Comparison of ENCODE assay signal across 8 mouse cellular contexts in genomic region chr10:128378462-128378861, GRCm38 (mm10). TPM values are rescaled to one million over a fixed set of nuclear protein-coding genes. Genes with fewer than 3 reads are reported as not detected.
DNase-seq lines count a peak whose midpoint lies in the region; ATAC-seq and TF ChIP-seq lines count a peak whose summit lies in the region.

No protein-coding gene starts in this region.

- H3K9ac ChIP-seq in kidney, embryonic 16.5 days (replicated peaks; ENCODE audit: low read length) = peak overlapping the region; percentile 100
- no peak overlapping the region; the same call in 1 of the 2 replicates for H3K9ac ChIP-seq in hindbrain, embryonic 11.5 days (ENCODE audit: low read depth, low read length)
- peak overlapping the region; percentile 86 for H3K9ac ChIP-seq in midbrain, embryonic 15.5 days

- no peak for TF ChIP-seq CTCF in kidney, adult 2 months (conservative IDR thresholded peaks at IDR 0.05; ENCODE audit: insufficient read depth, insufficient read length, low read depth, low read length)
- TF ChIP-seq CTCF in cortical plate, adult 2 months (IDR thresholded peaks at IDR 0.05; ENCODE audit: extremely low read depth, insufficient read depth, low read length) = no peak

- peaks cover 39% of the 10 kb centered on the region for H3K36me3 ChIP-seq in kidney, embryonic 16.5 days (ENCODE audit: insufficient read depth, low read length)
- H3K36me3 ChIP-seq in kidney, adult 2 months (ENCODE audit: control insufficient read depth, insufficient read depth, low read length) = peaks cover 2% of the 10 kb centered on the region; the same call in 1 of the 2 replicates
- H3K36me3 ChIP-seq in hindbrain, embryonic 11.5 days (ENCODE audit: control insufficient read depth, insufficient read depth, low read length) = peaks cover 13% of the 10 kb centered on the region
- H3K36me3 ChIP-seq in midbrain, embryonic 15.5 days (replicated peaks) = peaks cover 28% of the 10 kb centered on the region

- DNase-seq in kidney, adult 2 months = no peak
- DNase-seq in hindbrain, embryonic 11.5 days (ENCODE audit: low spot score) = no peak
- no peak for DNase-seq in embryo, embryonic 11 days
- no peak for DNase-seq in spleen, postnatal 36 days (ENCODE audit: low spot score in 2 of 2)
- no peak for DNase-seq in natural killer cell, adult 2 months (ENCODE audit: low spot score in 2 of 2)

- 0 out of 2 replicates have a peak, but pooled peaks cover 5% of the 10 kb centered on the region for H3K9me3 ChIP-seq in kidney, embryonic 16.5 days (ENCODE audit: low read length)
- no peaks in the 10 kb centered on the region for H3K9me3 ChIP-seq in hindbrain, embryonic 11.5 days (ENCODE audit: control insufficient read depth, low read length)
- no peaks in the 10 kb centered on the region for H3K9me3 ChIP-seq in midbrain, embryonic 15.5 days

- H3K27me3 ChIP-seq in kidney, embryonic 16.5 days (ENCODE audit: insufficient read depth, low read length) = no peaks in the 10 kb centered on the region
- no peaks in the 10 kb centered on the region for H3K27me3 ChIP-seq in kidney, adult 2 months (replicated peaks; ENCODE audit: control insufficient read depth, insufficient read depth, low read length)
- no peaks in the 10 kb centered on the region for H3K27me3 ChIP-seq in hindbrain, embryonic 11.5 days (ENCODE audit: control insufficient read depth, insufficient read depth, low read length)
- no peaks in the 10 kb centered on the region for H3K27me3 ChIP-seq in midbrain, embryonic 15.5 days (replicated peaks)

- H3K4me2 ChIP-seq in kidney, embryonic 16.5 days (replicated peaks; ENCODE audit: low read depth, low read length) = peak overlapping the region; percentile 89
- H3K4me2 ChIP-seq in hindbrain, embryonic 11.5 days (replicated peaks; ENCODE audit: low read depth, low read length) = peak overlapping the region; percentile 81
- H3K4me2 ChIP-seq in midbrain, embryonic 15.5 days = peak overlapping the region; percentile 71

- no peak overlapping the region for H3K4me3 ChIP-seq in kidney, embryonic 16.5 days (ENCODE audit: low read length)
- H3K4me3 ChIP-seq in kidney, adult 2 months (ENCODE audit: insufficient read depth, low read depth, low read length) = no peak overlapping the region
- peak overlapping the region; percentile 88 for H3K4me3 ChIP-seq in cortical plate, adult 2 months (ENCODE audit: insufficient read depth, low read length)
- peak overlapping the region; percentile 99; the same call in 1 of the 2 replicates for H3K4me3 ChIP-seq in hindbrain, embryonic 11.5 days (ENCODE audit: low read depth, low read length)
- H3K4me3 ChIP-seq in midbrain, embryonic 15.5 days = peak overlapping the region; percentile 70

- 60% methylated on average over 2 of the region's 3 CpGs for WGBS in kidney, embryonic 16.5 days
- 65% methylated on average over 3 of the region's 3 CpGs for WGBS in kidney, adult 2 months
- WGBS in hindbrain, embryonic 11.5 days = 78% methylated on average over 3 of the region's 3 CpGs
- WGBS in midbrain, embryonic 15.5 days = 44% methylated on average over 3 of the region's 3 CpGs

- no peak for ATAC-seq in kidney, embryonic 16.5 days (ENCODE audit: low FRiP score, low TSS enrichment)
- ATAC-seq in hindbrain, embryonic 11.5 days (ENCODE audit: low FRiP score) = no peak
- ATAC-seq in midbrain, embryonic 15.5 days (replicated peaks) = no peak

- TF ChIP-seq POLR2A in kidney, adult 2 months (IDR thresholded peaks at IDR 0.05; ENCODE audit: low read depth, low read length) = no peak
- no peak for TF ChIP-seq POLR2A in cortical plate, adult 2 months (IDR thresholded peaks at IDR 0.05; ENCODE audit: extremely low read depth, insufficient read depth, low read length)

- H3K27ac ChIP-seq in kidney, embryonic 16.5 days (ENCODE audit: low read length) = no peak overlapping the region
- H3K27ac ChIP-seq in kidney, adult 2 months (ENCODE audit: insufficient read depth, low read depth, low read length) = no peak overlapping the region
- peak overlapping the region; percentile 68; the same call in 1 of the 2 replicates for H3K27ac ChIP-seq in cortical plate, adult 2 months (ENCODE audit: insufficient read depth, low read length)
- no peak overlapping the region for H3K27ac ChIP-seq in hindbrain, embryonic 11.5 days (ENCODE audit: low read depth, low read length)
- H3K27ac ChIP-seq in midbrain, embryonic 15.5 days = peak overlapping the region; percentile 97; the same call in 1 of the 2 replicates

- H3K4me1 ChIP-seq in kidney, embryonic 16.5 days (ENCODE audit: insufficient read depth, low read length) = peaks cover 23% of the 10 kb centered on the region
- peaks cover 12% of the 10 kb centered on the region for H3K4me1 ChIP-seq in kidney, adult 2 months (ENCODE audit: control insufficient read depth, insufficient read depth, low read length)
- peaks cover 6% of the 10 kb centered on the region for H3K4me1 ChIP-seq in cortical plate, adult 2 months (ENCODE audit: control insufficient read depth, insufficient read depth, low read length)
- peaks cover 2% of the 10 kb centered on the region; the same call in 1 of the 2 replicates for H3K4me1 ChIP-seq in hindbrain, embryonic 11.5 days (replicated peaks; ENCODE audit: control insufficient read depth, insufficient read depth, low read length)
- H3K4me1 ChIP-seq in midbrain, embryonic 15.5 days = peaks cover 27% of the 10 kb centered on the region

RNA-seq across cellular contexts. Expression of gene Ankrd52, which starts 1.5 kb away (rescaled TPM):
- polyA plus RNA-seq in kidney, embryonic 16.5 days (2015; fragmentation: Nextera tagmentation; extraction: Ambion mirVana) = 11.9 and 12.8 TPM in 2 replicates
- 21.5 and 22.5 TPM in 2 replicates for polyA plus RNA-seq in kidney, adult 2 months (2012; rRNA removed)
- polyA plus RNA-seq in cortical plate, adult 2 months (2012; rRNA removed) = 30.0 and 30.4 TPM in 2 replicates
- polyA plus RNA-seq in hindbrain, embryonic 11.5 days (2014; fragmentation: Nextera tagmentation; extraction: Ambion mirVana) = 9.5 and 12.3 TPM in 2 replicates
- polyA plus RNA-seq in midbrain, embryonic 15.5 days (2015; fragmentation: Nextera tagmentation; extraction: Ambion mirVana) = 15.0 and 15.6 TPM in 2 replicates

RNA-seq across cellular contexts. Expression of gene Coq10a, which starts 9.7 kb away (rescaled TPM):
- 4.1 and 10.9 TPM in 2 replicates for polyA plus RNA-seq in kidney, embryonic 16.5 days (2015; fragmentation: Nextera tagmentation; extraction: Ambion mirVana)
- 58.7 and 72.3 TPM in 2 replicates for polyA plus RNA-seq in kidney, adult 2 months (2012; rRNA removed)
- 101 and 103 TPM in 2 replicates for polyA plus RNA-seq in cortical plate, adult 2 months (2012; rRNA removed)
- polyA plus RNA-seq in hindbrain, embryonic 11.5 days (2014; fragmentation: Nextera tagmentation; extraction: Ambion mirVana) = 23.8 and 24.5 TPM in 2 replicates
- polyA plus RNA-seq in midbrain, embryonic 15.5 days (2015; fragmentation: Nextera tagmentation; extraction: Ambion mirVana) = 42.6 and 44.2 TPM in 2 replicates

RNA-seq across cellular contexts. Expression of gene Slc39a5, which starts 22.6 kb away (rescaled TPM):
- 69.0 and 75.1 TPM in 2 replicates for polyA plus RNA-seq in kidney, embryonic 16.5 days (2015; fragmentation: Nextera tagmentation; extraction: Ambion mirVana)
- polyA plus RNA-seq in kidney, adult 2 months (2012; rRNA removed) = 114 and 137 TPM in 2 replicates
- 0.51 and 0.73 TPM in 2 replicates for polyA plus RNA-seq in cortical plate, adult 2 months (2012; rRNA removed)
- polyA plus RNA-seq in hindbrain, embryonic 11.5 days (2014; fragmentation: Nextera tagmentation; extraction: Ambion mirVana) = not detected in 2 replicates
- polyA plus RNA-seq in midbrain, embryonic 15.5 days (2015; fragmentation: Nextera tagmentation; extraction: Ambion mirVana) = not detected in 2 replicates

RNA-seq across cellular contexts. Expression of gene Nabp2, which starts 32.8 kb away (rescaled TPM):
- polyA plus RNA-seq in kidney, embryonic 16.5 days (2015; fragmentation: Nextera tagmentation; extraction: Ambion mirVana) = 81.7 and 94.8 TPM in 2 replicates
- polyA plus RNA-seq in kidney, adult 2 months (2012; rRNA removed) = 33.2 and 37.8 TPM in 2 replicates
- 79.4 and 83.4 TPM in 2 replicates for polyA plus RNA-seq in cortical plate, adult 2 months (2012; rRNA removed)
- 125 and 130 TPM in 2 replicates for polyA plus RNA-seq in hindbrain, embryonic 11.5 days (2014; fragmentation: Nextera tagmentation; extraction: Ambion mirVana)
- 146 and 147 TPM in 2 replicates for polyA plus RNA-seq in midbrain, embryonic 15.5 days (2015; fragmentation: Nextera tagmentation; extraction: Ambion mirVana)

RNA-seq across cellular contexts. Expression of gene Rnf41, which starts 33.0 kb away (rescaled TPM):
- 52.5 and 52.6 TPM in 2 replicates for polyA plus RNA-seq in kidney, embryonic 16.5 days (2015; fragmentation: Nextera tagmentation; extraction: Ambion mirVana)
- 19.5 and 19.6 TPM in 2 replicates for polyA plus RNA-seq in kidney, adult 2 months (2012; rRNA removed)
- 78.2 and 78.5 TPM in 2 replicates for polyA plus RNA-seq in cortical plate, adult 2 months (2012; rRNA removed)
- 44.2 and 44.7 TPM in 2 replicates for polyA plus RNA-seq in hindbrain, embryonic 11.5 days (2014; fragmentation: Nextera tagmentation; extraction: Ambion mirVana)
- 105 and 107 TPM in 2 replicates for polyA plus RNA-seq in midbrain, embryonic 15.5 days (2015; fragmentation: Nextera tagmentation; extraction: Ambion mirVana)

Comparison
In these comparisons a context has a peak if more than half of its experiments do, and no peak if none do; other contexts are left out.
1. H3K27ac ChIP-seq: peak in cortical plate, adult 2 months (single experiment) and midbrain, embryonic 15.5 days (single experiment); none in kidney, embryonic 16.5 days (single experiment), kidney, adult 2 months (single experiment) and hindbrain, embryonic 11.5 days (single experiment).
2. H3K4me3 ChIP-seq: peak in cortical plate, adult 2 months (single experiment), hindbrain, embryonic 11.5 days (single experiment) and midbrain, embryonic 15.5 days (single experiment); none in kidney, embryonic 16.5 days (single experiment) and kidney, adult 2 months (single experiment).
3. RNA of gene Slc39a5, which starts 22.6 kb away (polyA plus RNA-seq): 114 to 137 TPM in kidney, adult 2 months and 69.0 to 75.1 TPM in kidney, embryonic 16.5 days; 0.51 to 0.73 TPM in cortical plate, adult 2 months, not detected in hindbrain, embryonic 11.5 days and not detected in midbrain, embryonic 15.5 days; every median in the first group is over 10 times any median in the second.
4. Peak in every context shown above with its lines, with median percentiles within 50 percentile points of each other: H3K4me2 ChIP-seq.